Mouse (Mus musculus): ENCODE data around the gene Omt2b. TPM values are rescaled to one million over a fixed set of nuclear protein-coding genes. Genes with fewer than 3 reads are reported as not detected.
"Not testable (repeated sequence)": the region's sequence is repeated elsewhere in the genome, so short reads cannot be mapped to it uniquely, and the experiment has no call there.

Omt2b gene
- polyA plus RNA-seq, 1 experiment, result not detected

GRCm38 (mm10) chr9:78354665-78355578 is 27.5 kb downstream of the Omt2b start:
- Histone ChIP-seq H3K4me3 (ENCODE audit: insufficient read depth, low read length) (no peak overlapping the region), H3K27ac (ENCODE audit: insufficient read depth, low read length) (no peak overlapping the region), H3K4me1 (ENCODE audit: control insufficient read depth, insufficient read depth, low read length) (no peaks in the 10 kb centered on the region)
- TF ChIP-seq POLR2A (IDR thresholded peaks at IDR 0.05; ENCODE audit: low read depth, low read length), result no peak
- no peak for TF ChIP-seq CTCF (IDR thresholded peaks at IDR 0.05; ENCODE audit: borderline replicate concordance, insufficient read depth, low read length)

- Histone ChIP-seq H3K4me3 (ENCODE audit: insufficient read depth, low read length) (no peak within 1 kb of the TSS), H3K27ac (ENCODE audit: insufficient read depth, low read length) (no peak within 1 kb of the TSS), H3K4me1 (ENCODE audit: control insufficient read depth, insufficient read depth, low read length) (no peaks in the 10 kb centered on the region)
- TF ChIP-seq POLR2A (IDR thresholded peaks at IDR 0.05; ENCODE audit: low read depth, low read length) (no peak), CTCF (IDR thresholded peaks at IDR 0.05; ENCODE audit: borderline replicate concordance, insufficient read depth, low read length) (no peak)
Measured at GRCm38 (mm10) chr9:78355611-78356010, 28.2 kb downstream of the Omt2b start, which contains the start of gene Gsta2. Gene Gsta2, minus strand, starts transcription at chr9:78355788.

- Histone ChIP-seq H3K27ac (ENCODE audit: insufficient read depth, low read length) (no peak overlapping the region), H3K4me1 (ENCODE audit: control insufficient read depth, insufficient read depth, low read length) (no peaks in the 10 kb centered on the region), H3K4me3 (ENCODE audit: insufficient read depth, low read length) (no peak overlapping the region)
- no peak for TF ChIP-seq POLR2A (IDR thresholded peaks at IDR 0.05; ENCODE audit: low read depth, low read length)
- peak; percentile 57; the same call in 1 of the 2 replicates for TF ChIP-seq CTCF (IDR thresholded peaks at IDR 0.05; ENCODE audit: borderline replicate concordance, insufficient read depth, low read length)
Measured at GRCm38 (mm10) chr9:78358053-78358452, 30.7 kb downstream of the Omt2b start.

DNA sequence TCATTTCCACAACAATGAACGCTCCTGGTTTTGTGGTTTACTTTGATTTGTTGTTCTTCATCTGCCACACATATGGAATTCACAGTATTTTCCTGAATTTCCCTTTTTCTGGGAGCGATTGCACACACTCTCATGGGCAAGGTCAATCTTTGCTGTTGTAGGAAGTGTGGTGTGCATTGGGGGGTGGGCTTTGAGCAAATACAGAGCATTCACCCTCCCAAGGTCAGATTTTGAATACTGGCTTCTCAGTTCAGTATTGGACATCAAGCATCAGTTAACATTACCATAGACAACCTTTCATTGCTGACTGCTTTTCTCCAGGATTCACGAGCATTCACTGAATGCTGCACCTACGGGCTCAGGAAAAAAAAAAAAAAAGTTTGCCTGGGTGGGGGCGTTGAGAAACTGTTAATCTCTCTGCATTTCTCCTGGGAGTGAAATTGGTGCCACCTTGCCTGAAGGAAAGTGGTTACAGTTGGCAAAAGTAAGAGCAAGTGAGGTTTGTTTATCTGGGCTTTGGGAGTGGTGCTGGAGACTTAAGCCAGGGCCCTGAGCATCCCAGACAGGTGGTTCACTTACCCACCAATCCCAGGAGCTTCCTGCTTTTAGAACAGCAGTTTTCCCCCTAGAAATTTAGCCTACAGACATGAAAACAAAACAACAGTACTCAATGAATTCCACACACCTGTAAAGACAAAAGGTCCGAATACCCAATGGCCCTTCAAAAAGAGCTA is 32.5 kb downstream of the Omt2b start:
- TF ChIP-seq POLR2A (IDR thresholded peaks at IDR 0.05; ENCODE audit: low read depth, low read length) (no peak), CTCF (IDR thresholded peaks at IDR 0.05; ENCODE audit: borderline replicate concordance, insufficient read depth, low read length) (no peak)

GRCm38 (mm10) chr9:78360484-78360872 is 33.1 kb downstream of the Omt2b start:
- Histone ChIP-seq H3K4me1 (ENCODE audit: control insufficient read depth, insufficient read depth, low read length) (no peaks in the 10 kb centered on the region), H3K4me3 (ENCODE audit: insufficient read depth, low read length) (no peak overlapping the region), H3K27ac (ENCODE audit: insufficient read depth, low read length) (no peak overlapping the region)
- TF ChIP-seq CTCF (IDR thresholded peaks at IDR 0.05; ENCODE audit: borderline replicate concordance, insufficient read depth, low read length) (no peak), POLR2A (IDR thresholded peaks at IDR 0.05; ENCODE audit: low read depth, low read length) (no peak)

More for the DNA sequence above, 32.5 kb downstream of the Omt2b start:
- Histone ChIP-seq H3K4me3 (ENCODE audit: insufficient read depth, low read length) (no peak overlapping the region), H3K4me1 (ENCODE audit: control insufficient read depth, insufficient read depth, low read length) (no peaks in the 10 kb centered on the region), H3K27ac (ENCODE audit: insufficient read depth, low read length) (no peak overlapping the region)

GRCm38 (mm10) chr9:78363374-78363773 is 36.0 kb downstream of the Omt2b start:
- no peak for TF ChIP-seq POLR2A (IDR thresholded peaks at IDR 0.05; ENCODE audit: low read depth, low read length)
- TF ChIP-seq CTCF (IDR thresholded peaks at IDR 0.05; ENCODE audit: borderline replicate concordance, insufficient read depth, low read length), result no peak
- Histone ChIP-seq H3K27ac (ENCODE audit: insufficient read depth, low read length) (no peak overlapping the region), H3K4me1 (ENCODE audit: control insufficient read depth, insufficient read depth, low read length) (no peaks in the 10 kb centered on the region), H3K4me3 (ENCODE audit: insufficient read depth, low read length) (no peak overlapping the region)

GRCm38 (mm10) chr9:78364701-78365100 is 37.3 kb downstream of the Omt2b start:
- H3K4me1 ChIP-seq (ENCODE audit: control insufficient read depth, insufficient read depth, low read length), result no peaks in the 10 kb centered on the region
- H3K27ac ChIP-seq (ENCODE audit: insufficient read depth, low read length), result no peak overlapping the region
- no peak overlapping the region for H3K4me3 ChIP-seq (ENCODE audit: insufficient read depth, low read length)
- TF ChIP-seq POLR2A (IDR thresholded peaks at IDR 0.05; ENCODE audit: low read depth, low read length) (no peak), CTCF (IDR thresholded peaks at IDR 0.05; ENCODE audit: borderline replicate concordance, insufficient read depth, low read length) (no peak)

GRCm38 (mm10) chr9:78365850-78366544 is 38.6 kb downstream of the Omt2b start:
- no peaks in the 10 kb centered on the region for H3K4me1 ChIP-seq (ENCODE audit: control insufficient read depth, insufficient read depth, low read length)
- TF ChIP-seq POLR2A (IDR thresholded peaks at IDR 0.05; ENCODE audit: low read depth, low read length), result no peak
- no peak for TF ChIP-seq CTCF (IDR thresholded peaks at IDR 0.05; ENCODE audit: borderline replicate concordance, insufficient read depth, low read length)
- H3K27ac ChIP-seq (ENCODE audit: insufficient read depth, low read length), result no peak overlapping the region
- H3K4me3 ChIP-seq (ENCODE audit: insufficient read depth, low read length), result no peak overlapping the region

- H3K4me3 ChIP-seq (ENCODE audit: insufficient read depth, low read length), result not testable (repeated sequence)
Measured at GRCm38 (mm10) chr9:78367959-78368358, 40.6 kb downstream of the Omt2b start, which contains the start of gene Dppa5a. Gene Dppa5a, minus strand, starts transcription at chr9:78368177.

More at GRCm38 (mm10) chr9:78367959-78368358, 40.6 kb downstream of the Omt2b start, which contains the start of gene Dppa5a:
- H3K27ac ChIP-seq (ENCODE audit: insufficient read depth, low read length); H3K4me1 ChIP-seq (ENCODE audit: control insufficient read depth, insufficient read depth, low read length): not testable (repeated sequence)

Measured in embryonic fibroblast, embryonic 13.5 days (primary cell).